Mouse (Mus musculus): ENCODE results near the gene Foxd1. TPM values are rescaled to one million over a fixed set of nuclear protein-coding genes. Genes with fewer than 3 reads are reported as not detected.

Foxd1 gene
- total and polyA plus RNA-seq, 2 experiments from 2014 or later = not detected

GRCm38 (mm10) chr13:98365766-98366421 lies 11.9 kb downstream of the Foxd1 start:
- Histone ChIP-seq H3K4me1 (ENCODE audit: control insufficient read depth, insufficient read depth) (no peaks in the 10 kb centered on the region), H3K27me3 (ENCODE audit: control insufficient read depth, insufficient read depth, low read length) (peaks cover 91% of the 10 kb centered on the region), H3K36me3 (replicated peaks; ENCODE audit: control insufficient read depth, insufficient read depth, low read length) (no peaks in the 10 kb centered on the region), H3K4me2 (ENCODE audit: low read depth, low read length) (peak overlapping the region; percentile 6), H3K9ac (replicated peaks; ENCODE audit: low read depth, low read length) (no peak overlapping the region), H3K4me3 (ENCODE audit: low read depth, low read length) (peak overlapping the region; percentile 7), H3K9me3 (replicated peaks; ENCODE audit: control insufficient read depth, low read length) (no peaks in the 10 kb centered on the region), H3K27ac (ENCODE audit: low read depth) (no peak overlapping the region)
- no peak for DNase-seq (ENCODE audit: low spot score)
- no peak for ATAC-seq (ENCODE audit: insufficient read depth, low read depth)
- 2% methylated on average over 50 of the region's 52 CpGs for WGBS
- no peak for TF ChIP-seq EP300 (IDR thresholded peaks at IDR 0.05; ENCODE audit: low read depth)
- TF ChIP-seq CTCF (IDR thresholded peaks at IDR 0.05; ENCODE audit: low read depth) = no peak

- DNase-seq (ENCODE audit: low spot score) (no peak), ATAC-seq (ENCODE audit: insufficient read depth, low read depth) (no peak)
- no peak overlapping the region for H3K27ac ChIP-seq (ENCODE audit: low read depth)
- no peak overlapping the region for H3K9ac ChIP-seq (replicated peaks; ENCODE audit: low read depth, low read length)
- H3K4me3 ChIP-seq (ENCODE audit: low read depth, low read length) = peak overlapping the region; percentile 7; the same call in 1 of the 2 replicates
- no peaks in the 10 kb centered on the region for H3K36me3 ChIP-seq (replicated peaks; ENCODE audit: control insufficient read depth, insufficient read depth, low read length)
- H3K27me3 ChIP-seq (ENCODE audit: control insufficient read depth, insufficient read depth, low read length) = peaks cover 91% of the 10 kb centered on the region
- WGBS = 2% methylated on average over 43 of the region's 43 CpGs
- H3K4me1 ChIP-seq (ENCODE audit: control insufficient read depth, insufficient read depth) = no peaks in the 10 kb centered on the region
- H3K4me2 ChIP-seq (ENCODE audit: low read depth, low read length) = peak overlapping the region; percentile 1; the same call in 1 of the 2 replicates
- TF ChIP-seq EP300 (IDR thresholded peaks at IDR 0.05; ENCODE audit: low read depth) (no peak), CTCF (IDR thresholded peaks at IDR 0.05; ENCODE audit: low read depth) (no peak)
- no peaks in the 10 kb centered on the region for H3K9me3 ChIP-seq (replicated peaks; ENCODE audit: control insufficient read depth, low read length)
These were observed 12.6 kb downstream of the Foxd1 start for GRCm38 (mm10) chr13:98366469-98367275.

GRCm38 (mm10) chr13:98367601-98368000 lies 13.6 kb downstream of the Foxd1 start:
- no peak overlapping the region for H3K4me2 ChIP-seq (ENCODE audit: low read depth, low read length)
- no peaks in the 10 kb centered on the region for H3K4me1 ChIP-seq (ENCODE audit: control insufficient read depth, insufficient read depth)
- WGBS = 23% methylated on average over 3 of the region's 3 CpGs
- no peak for TF ChIP-seq CTCF (IDR thresholded peaks at IDR 0.05; ENCODE audit: low read depth)
- TF ChIP-seq EP300 (IDR thresholded peaks at IDR 0.05; ENCODE audit: low read depth) = no peak
- ATAC-seq (ENCODE audit: insufficient read depth, low read depth) (no peak), DNase-seq (ENCODE audit: low spot score) (no peak)
- no peaks in the 10 kb centered on the region for H3K36me3 ChIP-seq (replicated peaks; ENCODE audit: control insufficient read depth, insufficient read depth, low read length)
- H3K27me3 ChIP-seq (ENCODE audit: control insufficient read depth, insufficient read depth, low read length) = peaks cover 92% of the 10 kb centered on the region
- no peak overlapping the region for H3K27ac ChIP-seq (ENCODE audit: low read depth)
- H3K9ac ChIP-seq (replicated peaks; ENCODE audit: low read depth, low read length) = no peak overlapping the region
- H3K4me3 ChIP-seq (ENCODE audit: low read depth, low read length) = no peak overlapping the region
- H3K9me3 ChIP-seq (replicated peaks; ENCODE audit: control insufficient read depth, low read length) = no peaks in the 10 kb centered on the region

- WGBS = 16% methylated on average over 6 of the region's 6 CpGs
- Histone ChIP-seq H3K9ac (replicated peaks; ENCODE audit: low read depth, low read length) (no peak overlapping the region), H3K27ac (ENCODE audit: low read depth) (no peak overlapping the region), H3K4me2 (ENCODE audit: low read depth, low read length) (no peak overlapping the region), H3K4me3 (ENCODE audit: low read depth, low read length) (no peak overlapping the region), H3K27me3 (ENCODE audit: control insufficient read depth, insufficient read depth, low read length) (peaks cover 91% of the 10 kb centered on the region), H3K9me3 (replicated peaks; ENCODE audit: control insufficient read depth, low read length) (no peaks in the 10 kb centered on the region), H3K36me3 (replicated peaks; ENCODE audit: control insufficient read depth, insufficient read depth, low read length) (no peaks in the 10 kb centered on the region), H3K4me1 (ENCODE audit: control insufficient read depth, insufficient read depth) (no peaks in the 10 kb centered on the region)
- ATAC-seq (ENCODE audit: insufficient read depth, low read depth) (no peak), DNase-seq (ENCODE audit: low spot score) (no peak)
- TF ChIP-seq CTCF (IDR thresholded peaks at IDR 0.05; ENCODE audit: low read depth) = no peak
- no peak for TF ChIP-seq EP300 (IDR thresholded peaks at IDR 0.05; ENCODE audit: low read depth)
These were observed 15.0 kb downstream of the Foxd1 start for GRCm38 (mm10) chr13:98369046-98369445.

GRCm38 (mm10) chr13:98374560-98374959 lies 20.5 kb downstream of the Foxd1 start:
- Histone ChIP-seq H3K4me1 (ENCODE audit: control insufficient read depth, insufficient read depth) (no peaks in the 10 kb centered on the region), H3K4me3 (ENCODE audit: low read depth, low read length) (no peak overlapping the region), H3K9ac (replicated peaks; ENCODE audit: low read depth, low read length) (no peak overlapping the region), H3K27me3 (ENCODE audit: control insufficient read depth, insufficient read depth, low read length) (peaks cover 38% of the 10 kb centered on the region), H3K9me3 (replicated peaks; ENCODE audit: control insufficient read depth, low read length) (no peaks in the 10 kb centered on the region), H3K36me3 (replicated peaks; ENCODE audit: control insufficient read depth, insufficient read depth, low read length) (no peaks in the 10 kb centered on the region), H3K4me2 (ENCODE audit: low read depth, low read length) (no peak overlapping the region), H3K27ac (ENCODE audit: low read depth) (no peak overlapping the region)
- WGBS = 34% methylated on average over 8 of the region's 8 CpGs
- no peak for TF ChIP-seq EP300 (IDR thresholded peaks at IDR 0.05; ENCODE audit: low read depth)
- TF ChIP-seq CTCF (IDR thresholded peaks at IDR 0.05; ENCODE audit: low read depth) = no peak
- no peak for DNase-seq (ENCODE audit: low spot score)
- ATAC-seq (ENCODE audit: insufficient read depth, low read depth) = no peak
